ENCODE assay signal across 7 mouse cellular contexts in genomic region chr2:74691022-74691951, GRCm38 (mm10). TPM values are rescaled to one million over a fixed set of nuclear protein-coding genes. Genes with fewer than 3 reads are reported as not detected.
A peak's percentile ranks its signal among the peaks of the same experiment; 100 is the strongest.
DNase-seq lines count a peak whose midpoint lies in the region; ATAC-seq lines count a peak whose summit lies in the region.

Gene Hoxd10, plus strand, starts transcription at chr2:74691924.

- no peak within 1 kb of the TSS for H3K9ac ChIP-seq in heart, embryonic 14.5 days (ENCODE audit: low read length)

- H3K27me3 ChIP-seq in heart, embryonic 14.5 days (ENCODE audit: control insufficient read depth, insufficient read depth, low read length) = peaks cover 99% of the 10 kb centered on the region

- no peaks in the 10 kb centered on the region for H3K36me3 ChIP-seq in heart, embryonic 14.5 days (ENCODE audit: control insufficient read depth, insufficient read depth, low read length)

- no peaks in the 10 kb centered on the region for H3K9me3 ChIP-seq in heart, embryonic 14.5 days (ENCODE audit: control insufficient read depth, low read length)

- H3K27ac ChIP-seq in brown adipose tissue, adult 24 weeks (replicated peaks; ENCODE audit: low read depth, low read length) = no peak within 1 kb of the TSS
- H3K27ac ChIP-seq in heart, embryonic 14.5 days (replicated peaks in 1 of 2; ENCODE audit: control insufficient read depth in 1 of 2, insufficient read depth in 1 of 2, low read depth in 2 of 2, low read length in 2 of 2) = no peak within 1 kb of the TSS

- H3K4me2 ChIP-seq in heart, embryonic 14.5 days (ENCODE audit: low read length) = 0 out of 2 replicates have a peak within 1 kb of the TSS, but pooled peaks have one; percentile 5

- 2% methylated on average over 56 of the region's 56 CpGs for WGBS in heart, embryonic 14.5 days

- DNase-seq in ZHBTc4 (ENCODE audit: low read depth, low spot score) = peak; percentile 94
- peak; percentile 89 to 94 for DNase-seq in kidney, postnatal 36 days
- DNase-seq in retina, embryonic 14.5 days (ENCODE audit: low spot score) = peak; percentile 75
- DNase-seq in left cerebral cortex, postnatal 10 days (ENCODE audit: extremely low spot score in 1 of 2, low spot score in 2 of 2) = no peak

- peak within 1 kb of the TSS; percentile 23 for H3K4me3 ChIP-seq in brown adipose tissue, adult 24 weeks (ENCODE audit: insufficient read depth, low read depth, low read length)
- 0 out of 4 replicates have a peak within 1 kb of the TSS, but pooled peaks of 1 of the 2 experiments have one; percentile 17 for H3K4me3 ChIP-seq in heart, embryonic 14.5 days (ENCODE audit: control insufficient read depth in 1 of 2, insufficient read depth in 1 of 2, low read depth in 1 of 2, low read length in 2 of 2)

- ATAC-seq in heart, embryonic 14.5 days (ENCODE audit: insufficient number of reproducible peaks, insufficient read depth, low FRiP score, low read depth) = 0 out of 2 replicates have a peak, but pooled peaks have one; percentile 31
- ATAC-seq in megakaryocyte, adult 5-6 weeks (ENCODE audit: poor library complexity, severe bottlenecking) = no peak

- intact Hi-C loops in left cerebral cortex, postnatal 10 days (cut with DNase I) = loop anchor here (5.0 kb wide), 1 partner anchor 34 kb away; the partner anchor contains the start of gene Evx2

- 0 out of 2 replicates have a peak, but pooled peaks cover 5% of the 10 kb centered on the region for H3K4me1 ChIP-seq in brown adipose tissue, adult 24 weeks (ENCODE audit: control insufficient read depth, insufficient read depth, insufficient read length, low read length)
- H3K4me1 ChIP-seq in heart, embryonic 14.5 days (ENCODE audit: control insufficient read depth in 2 of 2, insufficient read depth in 2 of 2, low read length in 2 of 2) = no peaks in the 10 kb centered on the region; a peak in 1 of 4 replicates

RNA-seq across cellular contexts. Expression of gene Hoxd10, which starts in this region (rescaled TPM):
- polyA plus RNA-seq in brown adipose tissue, adult 24 weeks (2012; ENCODE audit: insufficient read depth, insufficient read length, missing spikeins) = not detected in 2 replicates
- polyA plus RNA-seq in heart, embryonic 14.5 days (2014; fragmentation: Nextera tagmentation; extraction: Ambion mirVana) = not detected in 2 replicates
- total RNA-seq in left cerebral cortex, postnatal 10 days (2021) = not detected
- total RNA-seq in megakaryocyte, adult 5-6 weeks (2015) = not detected in 2 replicates
- not detected in 2 replicates for total RNA-seq in megakaryocyte, adult 5-6 weeks (2017)

Comparison
In these comparisons a context has a peak if more than half of its experiments do, and no peak if none do; other contexts are left out.
1. Peak in ATAC-seq and H3K4me2 ChIP-seq in heart, embryonic 14.5 days; RNA of the gene not detected or under 1 TPM.
2. DNase-seq: peak in ZHBTc4 (single experiment), kidney, postnatal 36 days (2 of 2) and retina, embryonic 14.5 days (single experiment); none in left cerebral cortex, postnatal 10 days (0 of 2).